Mouse (Mus musculus): ENCODE measurements at regions not wholly inside any gene's neighbourhood (a gene's known extent, or its start where the extent isn't known, plus 50 kb on each side); places are given as distances from the start of the nearest gene placed in this dataset.

DNA sequence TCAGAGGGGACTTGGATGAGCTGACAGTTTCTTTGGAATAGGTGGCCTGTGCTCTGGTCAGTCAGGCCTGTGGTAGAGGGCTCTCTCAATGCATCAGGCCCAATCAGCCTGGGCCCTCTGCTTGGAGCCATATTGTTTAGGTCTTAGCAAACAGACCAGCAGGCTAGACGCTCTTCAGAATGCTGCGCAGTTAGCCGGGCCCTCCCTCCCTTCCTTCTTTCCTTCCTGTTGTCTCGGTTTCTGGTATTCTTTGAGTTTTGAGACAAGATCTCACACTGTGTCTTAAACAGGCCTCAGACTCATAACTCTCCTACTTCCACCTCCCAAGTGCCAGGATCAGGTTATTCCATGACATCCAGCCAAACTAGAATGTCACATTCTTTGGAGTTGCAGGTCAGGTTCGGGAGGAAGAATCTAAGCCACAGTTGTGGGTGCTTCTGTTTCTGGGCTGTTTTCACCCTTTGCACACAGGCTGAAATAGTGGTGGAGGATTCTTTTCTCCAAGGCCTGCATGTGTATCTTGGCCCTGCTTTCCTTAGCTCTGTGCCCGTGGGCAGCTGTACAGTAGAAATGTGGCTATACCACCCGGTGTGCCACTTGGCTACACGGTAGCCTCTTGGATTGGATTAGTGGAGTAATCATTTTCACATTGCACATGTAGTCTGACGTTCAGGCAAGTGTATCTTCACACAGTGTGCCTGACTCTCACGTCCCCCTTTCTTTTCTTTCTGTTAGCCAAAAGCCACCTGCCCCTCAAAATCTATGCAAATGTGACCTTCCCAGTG is 62.4 kb upstream of the Bcl6 start:
- TF ChIP-seq CTCF (IDR thresholded peaks at IDR 0.05; ENCODE audit: low read depth) (no peak), EP300 (IDR thresholded peaks at IDR 0.05; ENCODE audit: low read depth) (no peak)

Measured in liver, embryonic 14.5 days (tissue).